Comparison of ENCODE assay signal across 8 mouse cellular contexts in genomic region chr1:53784291-53784720, GRCm38 (mm10). TPM values are rescaled to one million over a fixed set of nuclear protein-coding genes. Genes with fewer than 3 reads are reported as not detected.
DNase-seq lines count a peak whose midpoint lies in the region; ATAC-seq and TF ChIP-seq lines count a peak whose summit lies in the region.

No protein-coding gene starts in this region.

- no peak for TF ChIP-seq POLR2A in bone marrow, adult 2 months (IDR thresholded peaks at IDR 0.05; ENCODE audit: borderline replicate concordance, control insufficient read depth, low read depth, low read length)

- H3K9me3 ChIP-seq in forebrain, embryonic 16.5 days (ENCODE audit: control insufficient read depth, low read length): no peaks in the 10 kb centered on the region

- H3K27ac ChIP-seq in bone marrow, adult 2 months (ENCODE audit: control insufficient read depth, insufficient read depth, low read depth, low read length, poor library complexity): peak overlapping the region; percentile 100
- H3K27ac ChIP-seq in forebrain, embryonic 16.5 days (ENCODE audit: low read length): no peak overlapping the region

- H3K4me3 ChIP-seq in bone marrow, adult 2 months (replicated peaks; ENCODE audit: control insufficient read depth, low read depth, low read length): peak overlapping the region; percentile 92
- H3K4me3 ChIP-seq in forebrain, embryonic 16.5 days (replicated peaks; ENCODE audit: low read length): peak overlapping the region; percentile 81

- no peaks in the 10 kb centered on the region for H3K36me3 ChIP-seq in forebrain, embryonic 16.5 days (ENCODE audit: control insufficient read depth, insufficient read depth)

- ATAC-seq in forebrain, embryonic 16.5 days: no peak; the same call in 1 of the 2 replicates

- H3K4me2 ChIP-seq in forebrain, embryonic 16.5 days (ENCODE audit: low read length): peak overlapping the region; percentile 91

- H3K9ac ChIP-seq in forebrain, embryonic 16.5 days (replicated peaks; ENCODE audit: low read depth, low read length): peak overlapping the region; percentile 65

- H3K27me3 ChIP-seq in forebrain, embryonic 16.5 days (replicated peaks; ENCODE audit: control insufficient read depth, insufficient read depth, low read length): no peaks in the 10 kb centered on the region

- DNase-seq in retina, postnatal 7 days (ENCODE audit: low read depth, low spot score): peak; percentile 4
- no peak for DNase-seq in retina, postnatal 1 day
- DNase-seq in kidney, adult 8-10 months: peak; percentile 7 to 33
- DNase-seq in lung, postnatal 25 days (ENCODE audit: low spot score): peak; percentile 38
- peak; percentile 45 to 50 for DNase-seq in spleen, adult 18-20 months
- no peak for DNase-seq in left cerebral cortex, adult 18-20 months (ENCODE audit: low spot score in 2 of 2)

- under 1% methylated on average over 17 of the region's 17 CpGs for WGBS in bone marrow, adult 2 months
- under 1% methylated on average over 17 of the region's 17 CpGs for WGBS in forebrain, embryonic 16.5 days

- H3K4me1 ChIP-seq in bone marrow, adult 2 months (ENCODE audit: control insufficient read depth, insufficient read depth, low read length): no peaks in the 10 kb centered on the region
- peaks cover 7% of the 10 kb centered on the region for H3K4me1 ChIP-seq in forebrain, embryonic 16.5 days (replicated peaks; ENCODE audit: control insufficient read depth, insufficient read depth, low read length)

- no peak for TF ChIP-seq CTCF in bone marrow, adult 2 months (IDR thresholded peaks at IDR 0.05; ENCODE audit: control insufficient read depth, insufficient read depth, low read length)

RNA-seq across cellular contexts. Expression of gene Stk17b, which starts 0.7 kb away (rescaled TPM):
- 19.9 and 33.1 TPM in 2 replicates for polyA plus RNA-seq in bone marrow, adult 2 months (2011; ENCODE audit: insufficient read depth, insufficient read length, low replicate concordance, missing spikeins)
- 4.9 and 6.0 TPM in 2 replicates for polyA plus RNA-seq in forebrain, embryonic 16.5 days (2015; fragmentation: Nextera tagmentation; extraction: Ambion mirVana)
- 1 to 10 TPM; 5.4 to 6.7 TPM for total RNA-seq in left cerebral cortex, adult 18-20 months (2021)

Comparison
In these comparisons a context has a peak if more than half of its experiments do, and no peak if none do; other contexts are left out.
1. DNase-seq: peak in retina, postnatal 7 days (single experiment), kidney, adult 8-10 months (2 of 2), lung, postnatal 25 days (single experiment) and spleen, adult 18-20 months (2 of 2); none in retina, postnatal 1 day (single experiment) and left cerebral cortex, adult 18-20 months (0 of 2).